Mouse (Mus musculus): Measurements from ENCODE around the gene Gzmn. TPM values are rescaled to one million over a fixed set of nuclear protein-coding genes. Genes with fewer than 3 reads are reported as not detected.

The Gzmn gene
- polyA plus RNA-seq, 1 experiment: not detected

DNA sequence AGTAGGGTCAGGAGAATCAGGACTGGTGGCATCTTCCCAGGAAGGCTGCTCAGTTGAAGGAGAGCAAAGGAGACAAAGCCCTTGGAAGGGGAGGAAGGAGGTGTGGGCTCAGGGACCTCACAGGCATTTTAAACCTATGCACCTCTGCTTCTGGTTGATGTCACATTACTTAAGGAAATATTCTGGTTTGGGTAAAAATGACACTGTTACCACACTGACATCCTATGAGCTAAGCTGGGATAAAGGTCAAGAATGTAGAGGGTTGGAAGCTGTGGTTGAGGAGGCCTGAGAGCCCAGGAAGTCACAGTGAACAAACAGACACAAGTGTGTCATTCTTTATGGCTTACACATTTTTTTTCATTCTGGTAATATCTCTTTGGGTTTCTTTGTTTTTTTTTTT, 53.9 kb downstream of the Gzmn start, which contains the start of gene Gzme:
Gzme (minus strand) TSS at position 101 of the 400 bp plus-strand sequence.
- no peak within 1 kb of the TSS for H3K27ac ChIP-seq (ENCODE audit: control insufficient read depth, insufficient read depth, low read depth, low read length, poor library complexity)
- no peaks in the 10 kb centered on the region for H3K4me1 ChIP-seq (ENCODE audit: control insufficient read depth, insufficient read depth, low read length)
- TF ChIP-seq POLR2A (IDR thresholded peaks at IDR 0.05; ENCODE audit: borderline replicate concordance, control insufficient read depth, low read depth, low read length) (no peak), CTCF (IDR thresholded peaks at IDR 0.05; ENCODE audit: control insufficient read depth, insufficient read depth, low read length) (no peak)
- no peak within 1 kb of the TSS for H3K4me3 ChIP-seq (replicated peaks; ENCODE audit: control insufficient read depth, low read depth, low read length)

Other genes with a start within 250 kb of the Gzmn start
- not detected in 2 replicates for gene Cma1, start 229.9 kb downstream of the Gzmn start, polyA plus RNA-seq (2011; ENCODE audit: insufficient read depth, insufficient read length, low replicate concordance, missing spikeins)
- gene Cma2, start 223.6 kb downstream of the Gzmn start, polyA plus RNA-seq (2011; ENCODE audit: insufficient read depth, insufficient read length, low replicate concordance, missing spikeins): not detected in 2 replicates
- not detected in 2 replicates for gene Mcpt1, start 156.6 kb downstream of the Gzmn start, polyA plus RNA-seq (2011; ENCODE audit: insufficient read depth, insufficient read length, low replicate concordance, missing spikeins)
- not detected in 2 replicates for gene Mcpt9, start 144.1 kb downstream of the Gzmn start, polyA plus RNA-seq (2011; ENCODE audit: insufficient read depth, insufficient read length, low replicate concordance, missing spikeins)
- gene Mcpt2, start 132.6 kb downstream of the Gzmn start, polyA plus RNA-seq (2011; ENCODE audit: insufficient read depth, insufficient read length, low replicate concordance, missing spikeins): not detected in 2 replicates
- not detected in 2 replicates for gene Mcpt4, start 112.3 kb downstream of the Gzmn start, polyA plus RNA-seq (2011; ENCODE audit: insufficient read depth, insufficient read length, low replicate concordance, missing spikeins)
- gene Mcpt8, start 89.3 kb downstream of the Gzmn start, polyA plus RNA-seq (2011; ENCODE audit: insufficient read depth, insufficient read length, low replicate concordance, missing spikeins): 15.4 and 51.6 TPM in 2 replicates
- 26.7 and 86.1 TPM in 2 replicates for gene Ctsg, start 72.0 kb downstream of the Gzmn start, polyA plus RNA-seq (2011; ENCODE audit: insufficient read depth, insufficient read length, low replicate concordance, missing spikeins)
- not detected in 2 replicates for gene Gzme, start 54.0 kb downstream of the Gzmn start, polyA plus RNA-seq (2011; ENCODE audit: insufficient read depth, insufficient read length, low replicate concordance, missing spikeins)
- not detected in 2 replicates for gene Gzmd, start 42.0 kb downstream of the Gzmn start, polyA plus RNA-seq (2011; ENCODE audit: insufficient read depth, insufficient read length, low replicate concordance, missing spikeins)
- not detected in 2 replicates for gene Gzmg, start 15.0 kb downstream of the Gzmn start, polyA plus RNA-seq (2011; ENCODE audit: insufficient read depth, insufficient read length, low replicate concordance, missing spikeins)
- not detected in 2 replicates for gene Gzmf, start 36.8 kb upstream of the Gzmn start, polyA plus RNA-seq (2011; ENCODE audit: insufficient read depth, insufficient read length, low replicate concordance, missing spikeins)
- gene Gzmc, start 60.1 kb upstream of the Gzmn start, polyA plus RNA-seq (2011; ENCODE audit: insufficient read depth, insufficient read length, low replicate concordance, missing spikeins): not detected in 2 replicates
- gene Gzmb, start 87.7 kb upstream of the Gzmn start, polyA plus RNA-seq (2011; ENCODE audit: insufficient read depth, insufficient read length, low replicate concordance, missing spikeins): not detected in 2 replicates
- gene Atp12a, start 190.5 kb upstream of the Gzmn start, polyA plus RNA-seq (2011; ENCODE audit: insufficient read depth, insufficient read length, low replicate concordance, missing spikeins): not detected in 2 replicates
- 2.6 and 9.9 TPM in 2 replicates for gene Rnf17, start 228.0 kb upstream of the Gzmn start, polyA plus RNA-seq (2011; ENCODE audit: insufficient read depth, insufficient read length, low replicate concordance, missing spikeins)